Mouse (Mus musculus) olfactory bulb, adult 2 months (tissue): Measurements from ENCODE around the gene Rel.

Experiments used
- CTCF ChIP-seq: fragments of 200-500 bp; IDR thresholded peaks from 2 replicates; pipeline ENCODE4 v1.5.1; 2012; ENCODE audit warnings: low read depth, mild to moderate bottlenecking, low read length, moderate library complexity; ENCODE audit not compliant: insufficient read depth
- POLR2A ChIP-seq: fragments of 200-500 bp; IDR thresholded peaks from 2 replicates; pipeline ENCODE4 v1.6.1; 2012; ENCODE audit warnings: mild to moderate bottlenecking, low read depth, low read length, moderate library complexity; ENCODE audit not compliant: insufficient read depth

GRCm38 (mm10) chr11:23769686-23770509 is 872 bp downstream of the Rel start:
- no peak for TF ChIP-seq CTCF
- TF ChIP-seq POLR2A: no peak
